Mouse (Mus musculus): ENCODE results near the gene Ceacam18.

Ceacam18 gene

DNA sequence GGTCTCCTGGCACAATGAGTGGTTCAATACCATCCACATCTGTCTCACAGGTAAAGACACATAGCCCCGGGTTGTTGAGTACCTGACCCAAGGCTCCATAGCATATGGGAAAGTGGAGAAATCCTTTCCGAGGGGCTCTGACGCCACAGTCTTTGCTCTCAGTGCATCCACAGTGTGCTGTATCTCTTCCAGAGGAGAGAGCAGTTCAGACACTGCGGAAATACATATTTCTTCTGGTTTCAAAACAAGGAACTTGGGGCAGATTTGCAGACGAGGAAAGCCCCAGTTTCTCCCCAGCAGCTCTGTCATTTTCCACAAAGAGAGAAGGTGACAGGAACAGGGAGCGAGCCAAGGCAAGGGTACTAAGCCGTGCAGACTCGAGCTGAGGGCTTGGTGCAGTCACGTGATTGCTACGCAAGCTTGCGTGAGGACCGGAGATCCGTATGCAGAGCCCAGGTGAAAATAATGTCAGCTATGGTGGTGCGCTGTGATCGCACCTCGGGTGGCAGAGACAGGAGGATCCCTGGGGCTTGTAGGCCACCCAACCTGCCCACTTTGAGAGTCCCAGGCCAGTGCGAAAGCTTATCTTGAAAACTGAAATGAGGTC, 8.6 kb downstream of the Ceacam18 start:
- ChIA-PET CTCF (interaction anchor here in 2 of 4 experiments (0.6 to 2.0 kb wide), 3 partner anchors 8 to 11 kb away, joined by 3 to 8 read pairs (median 3); no protein-coding TSS in a partner anchor), POLR2A (interaction anchor here in 2 of 4 experiments (0.9 to 3.5 kb wide), 10 partner anchors 9 to 63 kb away, joined by 3 to 20 read pairs (median 5); partner anchors contain the start of genes Zfp819 (in 2 of the 2), Ceacam18 (in 1 of the 2) and Zfp719 (in 1 of the 2))

DNA sequence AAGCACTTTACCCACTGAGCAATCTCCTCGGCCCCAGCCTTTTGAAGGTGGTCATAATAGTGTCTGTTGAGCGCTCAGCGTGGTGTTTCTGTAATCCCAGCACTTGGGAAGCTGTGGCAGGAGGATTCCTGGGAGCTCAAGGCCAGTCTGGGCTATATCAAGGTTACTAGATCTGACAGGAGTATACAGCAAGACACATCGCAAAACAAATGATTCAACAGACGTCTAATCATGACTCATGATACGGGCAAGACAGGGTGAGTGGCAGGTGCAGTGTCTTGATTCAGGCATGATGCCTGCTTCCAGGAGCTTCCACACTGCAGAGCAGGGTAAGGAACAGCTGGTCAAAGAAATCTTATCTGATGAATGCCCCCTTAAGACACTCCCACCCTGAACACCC, 18.2 kb downstream of the Ceacam18 start:
- CTCF ChIA-PET = interaction anchor here in 3 of 4 experiments (0.6 to 1.7 kb wide), 4 partner anchors 16 to 260 kb away, joined by 3 to 6 read pairs (median 5); partner anchors contain the start of gene Ctu1 (in 1 of the 3)
- POLR2A ChIA-PET = interaction anchor here in 2 of 4 experiments (0.5 to 2.4 kb wide), 5 partner anchors 10 to 73 kb away, joined by 3 to 9 read pairs (median 5); partner anchors contain the start of gene Zfp719 (in 1 of the 2)

DNA sequence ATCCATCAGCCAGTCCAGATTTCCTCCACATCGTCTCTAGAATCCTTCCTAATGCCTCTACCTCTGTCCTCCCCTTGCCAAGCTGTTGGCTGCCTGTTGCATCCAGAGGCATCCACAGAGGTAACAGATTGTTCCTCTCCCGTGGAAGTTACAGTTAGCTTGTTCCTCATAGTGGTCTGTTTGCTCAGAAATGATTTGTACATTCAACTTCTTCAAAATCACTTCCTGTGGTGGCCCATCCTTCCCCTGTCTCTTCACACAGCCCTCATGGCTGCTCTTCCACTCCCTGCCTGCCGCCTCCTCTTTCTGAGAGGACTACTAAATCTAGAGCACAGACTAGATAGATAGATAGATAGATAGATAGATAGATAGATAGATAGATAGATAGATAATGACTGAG, 20.0 kb downstream of the Ceacam18 start:
- CTCF ChIA-PET = interaction anchor here in 3 of 4 experiments (0.9 to 1.4 kb wide), 3 partner anchors 11 to 17 kb away, joined by 3 to 8 read pairs (median 3); partner anchors contain the start of gene Ctu1 (in 1 of the 3)
- POLR2A ChIA-PET = interaction anchor here in 3 of 4 experiments (0.6 to 2.4 kb wide), 8 partner anchors 9 to 591 kb away, joined by 3 to 9 read pairs (median 6); partner anchors contain the start of gene Ctu1 (in 1 of the 3)

DNA sequence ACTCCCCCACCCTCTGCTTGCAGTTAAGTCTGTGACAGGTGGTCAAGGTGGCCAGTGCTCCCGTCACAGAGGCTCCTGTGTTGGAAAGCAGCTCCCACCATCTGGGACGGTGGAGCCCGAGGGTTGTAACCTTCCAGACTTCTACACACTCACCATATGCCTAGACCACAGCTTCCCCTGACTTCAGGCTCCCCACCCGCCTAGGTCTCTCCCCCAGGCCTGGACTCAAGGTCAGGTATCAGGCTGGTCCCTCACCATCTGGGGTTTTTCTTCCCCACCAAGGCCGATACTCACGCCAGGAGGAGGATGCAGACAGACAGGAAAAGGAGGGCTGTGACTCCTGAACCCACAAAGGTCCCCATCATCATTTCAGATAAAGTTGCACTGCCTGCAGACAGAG, 21.7 kb downstream of the Ceacam18 start:
- POLR2A ChIA-PET = interaction anchor here in 3 of 4 experiments (0.6 to 1.8 kb wide), 4 partner anchors 10 to 209 kb away, joined by 3 to 9 read pairs (median 5); partner anchors contain the start of gene Ctu1 (in 1 of the 3)
- CTCF ChIA-PET = interaction anchor here in 1 of 4 experiments (0.6 kb wide), 1 partner anchor 158 kb away, joined by 3 read pairs; no protein-coding TSS in a partner anchor

DNA sequence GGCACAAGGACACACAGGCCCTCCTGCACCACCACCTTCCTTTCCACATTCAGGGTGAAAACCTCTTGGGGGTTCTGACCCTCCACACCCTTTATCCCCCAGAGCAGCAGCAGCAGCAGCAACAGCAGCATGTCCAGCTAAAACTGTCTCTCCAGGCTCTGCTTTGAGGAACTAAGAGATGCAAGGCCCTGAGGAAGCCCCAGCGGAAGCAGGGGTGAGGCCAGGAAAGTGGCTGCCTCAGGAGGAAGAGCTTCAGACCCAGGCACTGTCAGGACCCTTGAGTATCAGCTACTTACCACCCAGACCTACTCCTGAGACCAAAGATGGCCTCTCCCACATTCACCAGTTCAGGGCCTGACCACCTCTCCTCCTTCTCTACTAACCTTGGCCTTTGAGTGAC, 25.5 kb downstream of the Ceacam18 start, which contains the start of gene Siglece:
Gene Siglece, minus strand, starts transcription at position 160 of the 400 bp plus-strand sequence.
- POLR2A ChIA-PET = interaction anchor here in 1 of 4 experiments (1.4 kb wide), 1 partner anchor 52 kb away, joined by 7 read pairs; the partner anchor contains the start of gene Zfp819
- CTCF ChIA-PET = interaction anchor here in 2 of 4 experiments (1.0 to 1.6 kb wide), 2 partner anchors 9 to 12 kb away, joined by 4 to 5 read pairs; partner anchors contain the start of gene Ctu1 (in 1 of the 2)

DNA sequence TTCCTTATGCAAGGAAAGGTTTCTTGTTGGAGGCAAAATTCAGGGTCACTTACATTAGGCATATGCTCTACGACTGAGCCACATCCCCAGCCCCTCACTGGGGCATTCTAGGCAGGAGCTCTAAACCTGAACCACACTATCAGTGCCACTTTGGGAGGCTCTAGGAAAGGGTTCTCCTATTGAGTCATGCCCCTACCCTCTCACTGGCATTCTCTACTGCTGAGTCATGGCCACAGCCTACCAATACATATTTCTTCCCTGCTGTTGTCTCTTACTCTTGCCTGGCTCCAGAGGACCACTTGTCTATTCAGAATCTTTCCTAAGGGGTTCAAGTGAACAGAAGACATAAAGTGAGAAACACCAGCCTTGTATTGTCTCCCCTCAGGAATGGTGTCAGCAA, 28.3 kb downstream of the Ceacam18 start:
- POLR2A ChIA-PET = interaction anchor here in 1 of 4 experiments (0.6 kb wide), 1 partner anchor 583 kb away, joined by 3 read pairs; the partner anchor contains the start of genes 1700028J19Rik and 2410002F23Rik

DNA sequence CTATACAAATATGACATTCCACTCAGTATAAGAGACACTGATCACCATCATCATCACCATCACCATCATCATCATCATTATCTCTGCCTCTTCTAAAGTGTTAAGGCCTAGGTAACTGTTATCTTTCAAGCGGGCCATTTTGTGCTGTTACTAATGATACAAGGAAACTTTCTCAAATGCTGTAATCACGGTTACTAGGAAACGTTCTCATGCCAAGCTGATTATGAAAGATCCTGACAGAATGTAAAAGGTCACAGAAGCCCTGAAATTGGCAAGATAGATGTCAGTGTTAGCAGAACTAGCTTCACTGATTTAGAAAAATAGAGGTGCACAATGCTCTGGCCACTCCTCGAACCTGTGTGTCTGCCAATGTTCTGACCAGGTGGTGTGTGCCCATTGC, 32.7 kb downstream of the Ceacam18 start:
- POLR2A ChIA-PET = interaction anchor here in 1 of 4 experiments (1.0 kb wide), 1 partner anchor 9 kb away, joined by 3 read pairs; no protein-coding TSS in a partner anchor
- CTCF ChIA-PET = interaction anchor here in 1 of 4 experiments (0.6 kb wide), 1 partner anchor 363 kb away, joined by 3 read pairs; no protein-coding TSS in a partner anchor

More for the DNA sequence above, 28.3 kb downstream of the Ceacam18 start:
- CTCF ChIA-PET = interaction anchor here in 1 of 4 experiments (0.6 kb wide), 1 partner anchor 316 kb away, joined by 4 read pairs; no protein-coding TSS in a partner anchor

DNA sequence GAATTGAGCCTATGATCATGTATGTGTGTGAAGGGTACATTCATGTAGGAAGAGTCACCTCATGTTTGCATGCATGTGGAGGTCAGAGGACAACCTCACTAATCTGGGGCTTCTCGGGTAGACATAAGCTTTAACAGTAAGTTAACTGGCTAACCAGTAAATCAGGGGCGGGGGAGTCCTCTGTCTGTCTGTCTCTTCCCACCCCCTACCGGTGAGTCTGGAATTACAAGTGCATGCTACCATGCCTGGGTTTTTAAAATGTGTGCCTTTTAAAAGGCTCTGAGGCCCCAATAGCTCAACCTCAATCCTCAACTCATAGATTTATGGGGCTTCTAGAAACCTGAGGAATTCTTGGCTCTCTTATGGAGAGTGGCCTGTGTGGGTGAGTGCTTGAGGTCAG, 34.1 kb downstream of the Ceacam18 start:
- ChIA-PET CTCF (interaction anchor here (0.6 to 2.3 kb wide), 15 partner anchors 9 to 895 kb away, joined by 3 to 12 read pairs (median 4); partner anchors contain the start of gene Siglece (in 1 of the 4)), POLR2A (interaction anchor here in 2 of 4 experiments (0.7 to 1.4 kb wide), 5 partner anchors 29 to 1025 kb away, joined by 3 read pairs; no protein-coding TSS in a partner anchor)

DNA sequence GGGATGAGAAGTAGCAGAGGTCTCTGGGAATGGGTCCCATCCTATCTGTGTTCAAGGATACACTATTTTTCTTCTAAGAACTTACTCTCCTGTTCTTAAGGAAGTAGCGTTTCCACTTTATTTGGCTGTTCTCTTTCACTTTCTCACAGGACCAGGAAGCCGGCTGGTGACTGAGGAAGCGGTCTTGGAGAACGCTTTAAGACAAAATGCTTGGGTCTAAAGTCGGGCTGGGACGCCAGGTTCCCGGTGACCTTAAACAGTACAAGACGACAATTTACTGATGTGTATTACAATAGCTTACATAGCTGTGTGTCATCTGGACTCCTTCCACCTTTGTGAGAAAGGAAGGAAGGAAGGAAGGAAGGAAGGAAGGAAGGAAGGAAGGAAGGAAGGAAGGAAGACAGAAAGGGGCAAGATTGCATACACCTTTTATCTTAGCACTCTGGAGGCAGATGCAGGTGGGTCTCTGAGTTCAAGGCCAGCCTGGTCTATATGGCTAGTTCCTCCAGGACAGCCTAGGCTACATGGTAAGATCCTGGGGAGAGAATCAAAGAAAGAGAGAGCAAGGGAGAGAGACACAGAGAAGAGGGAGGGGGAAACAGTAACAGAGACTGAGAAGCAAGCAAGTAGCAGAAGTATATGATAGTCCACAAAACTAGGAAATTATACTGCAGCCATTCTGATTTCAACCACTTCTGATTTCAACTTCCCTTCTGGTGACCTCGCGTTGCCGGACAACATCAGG, 36.7 kb downstream of the Ceacam18 start:
- ChIA-PET POLR2A (interaction anchor here in 3 of 4 experiments (0.6 to 1.5 kb wide), 28 partner anchors 11 to 796 kb away, joined by 3 to 9 read pairs (median 3); partner anchors contain the start of genes Etfb (in 1 of the 3), Gm45233 (in 1 of the 3), Klk10 (in 1 of the 3) and Klk8 (in 1 of the 3)), CTCF (interaction anchor here in 3 of 4 experiments (0.5 to 2.3 kb wide), 12 partner anchors 11 to 1994 kb away, joined by 3 to 9 read pairs (median 4); partner anchors contain the start of genes Klk10 (in 1 of the 3) and Siglece (in 1 of the 3))

DNA sequence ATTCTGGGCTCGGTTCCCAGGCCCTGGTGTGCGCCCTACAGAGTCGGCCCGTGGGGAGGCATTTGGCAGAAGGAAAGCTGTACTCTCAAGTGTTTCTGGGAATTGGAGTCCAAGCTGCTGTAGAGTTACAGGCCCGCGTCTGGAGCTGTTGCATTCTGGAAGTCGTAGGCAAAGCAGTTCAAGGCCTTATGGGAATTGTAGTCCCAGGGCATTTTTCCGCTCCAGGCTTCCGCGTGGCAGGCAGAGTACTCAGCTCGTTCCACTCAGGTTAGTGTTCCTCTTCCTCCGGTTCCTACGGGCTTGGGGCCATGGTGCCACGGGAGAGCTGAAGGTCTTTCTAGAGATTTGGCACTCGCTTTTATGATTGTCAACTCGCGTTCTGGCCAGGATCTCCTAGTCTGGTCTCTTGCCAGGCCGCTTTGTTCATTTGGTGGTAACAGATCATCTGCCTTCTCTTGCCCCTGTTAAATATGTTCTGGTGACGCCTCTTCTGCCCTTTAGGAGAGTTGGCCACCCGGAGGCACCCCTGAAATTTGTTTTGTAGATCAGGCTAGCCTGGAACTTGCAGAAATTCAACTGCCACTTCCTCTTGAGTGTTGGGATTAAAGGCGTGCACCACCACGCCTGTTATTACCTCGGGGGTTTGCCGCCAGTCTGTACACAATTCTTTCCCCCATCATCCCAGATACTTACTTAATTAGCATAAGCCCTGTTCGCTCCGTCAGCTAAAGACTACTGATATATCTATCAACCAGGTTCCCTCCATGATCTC, 37.5 kb downstream of the Ceacam18 start, which contains the start of gene Ctu1:
Gene Ctu1, plus strand, starts transcription at position 208 of the 772 bp plus-strand sequence.
- POLR2A ChIA-PET = interaction anchor here in 3 of 4 experiments (0.6 to 1.5 kb wide), 35 partner anchors 10 to 825 kb away, joined by 3 to 9 read pairs (median 3); partner anchors contain the start of genes Etfb (in 1 of the 3), Fam71e1 (in 1 of the 3), Gm45233 (in 1 of the 3) and Klk10 (in 1 of the 3)

DNA sequence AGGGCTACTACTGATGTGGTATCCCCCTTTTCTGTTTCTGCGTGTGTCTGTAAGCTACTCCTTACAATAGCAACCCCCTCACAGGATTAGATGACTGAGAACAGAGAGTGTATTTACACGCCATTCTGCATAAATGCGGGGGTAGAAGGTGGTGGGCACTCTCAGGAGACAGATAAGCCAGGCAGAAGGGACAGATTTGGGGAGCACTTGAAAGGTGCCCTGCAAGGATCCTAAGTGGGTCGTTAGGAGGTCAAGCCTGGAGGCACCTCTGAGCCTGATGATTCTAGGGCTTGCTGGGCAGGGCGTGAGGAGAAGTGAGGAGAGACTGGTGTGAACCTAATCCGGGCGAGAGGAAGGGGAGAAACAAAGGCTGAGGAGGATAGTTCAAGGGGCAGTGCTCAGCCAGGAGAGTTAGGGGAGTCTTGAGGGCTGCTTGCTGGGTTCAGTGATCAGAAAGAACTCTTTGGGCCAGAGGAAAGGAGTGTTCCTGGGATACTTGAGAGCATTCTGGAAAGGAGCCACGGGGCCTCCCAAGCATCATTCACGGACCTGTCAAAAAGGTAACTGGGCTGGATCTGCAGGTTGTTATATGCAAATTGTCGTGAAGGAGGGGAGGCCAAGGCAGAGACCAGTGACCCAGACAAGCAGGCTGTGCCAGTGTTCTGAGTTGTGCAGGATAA, 38.2 kb downstream of the Ceacam18 start:
- CTCF ChIA-PET = interaction anchor here in 2 of 4 experiments (0.5 to 1.3 kb wide), 4 partner anchors 21 to 950 kb away, joined by 3 to 9 read pairs (median 4); no protein-coding TSS in a partner anchor
- POLR2A ChIA-PET = interaction anchor here in 3 of 4 experiments (0.7 to 1.5 kb wide), 13 partner anchors 10 to 701 kb away, joined by 3 to 7 read pairs (median 3); partner anchors contain the start of genes Etfb (in 1 of the 3), Gm45233 (in 1 of the 3), Klk10 (in 1 of the 3) and Zfp719 (in 1 of the 3)

More for the DNA sequence above, 37.5 kb downstream of the Ceacam18 start, which contains the start of gene Ctu1:
- CTCF ChIA-PET = interaction anchor here (0.5 to 2.3 kb wide), 14 partner anchors 10 to 1994 kb away, joined by 3 to 9 read pairs (median 4); partner anchors contain the start of genes Klk10 (in 1 of the 4) and Siglece (in 1 of the 4)

DNA sequence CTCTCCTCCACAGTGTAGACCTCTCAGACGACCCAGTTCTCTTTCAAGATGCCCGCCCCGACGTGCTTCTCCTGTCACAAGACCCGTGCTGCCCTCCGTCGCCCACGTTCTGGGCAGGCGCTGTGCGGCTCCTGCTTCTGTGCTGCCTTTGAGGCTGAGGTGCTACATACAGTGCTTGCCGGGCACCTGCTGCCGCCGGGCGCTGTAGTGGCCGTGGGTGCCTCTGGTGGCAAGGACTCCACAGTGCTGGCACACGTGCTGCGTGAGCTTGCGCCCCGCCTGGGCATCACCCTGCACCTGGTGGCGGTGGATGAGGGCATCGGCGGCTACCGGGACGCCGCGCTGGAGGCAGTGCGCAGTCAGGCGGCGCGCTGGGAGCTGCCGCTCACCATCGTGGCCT, 40.6 kb downstream of the Ceacam18 start:
- ChIA-PET POLR2A (interaction anchor here in 1 of 4 experiments (0.6 to 2.2 kb wide), 6 partner anchors 10 to 222 kb away, joined by 3 to 11 read pairs (median 4); no protein-coding TSS in a partner anchor), CTCF (interaction anchor here in 2 of 4 experiments (0.6 to 0.9 kb wide), 2 partner anchors 108 to 179 kb away, joined by 3 to 5 read pairs; no protein-coding TSS in a partner anchor)

DNA sequence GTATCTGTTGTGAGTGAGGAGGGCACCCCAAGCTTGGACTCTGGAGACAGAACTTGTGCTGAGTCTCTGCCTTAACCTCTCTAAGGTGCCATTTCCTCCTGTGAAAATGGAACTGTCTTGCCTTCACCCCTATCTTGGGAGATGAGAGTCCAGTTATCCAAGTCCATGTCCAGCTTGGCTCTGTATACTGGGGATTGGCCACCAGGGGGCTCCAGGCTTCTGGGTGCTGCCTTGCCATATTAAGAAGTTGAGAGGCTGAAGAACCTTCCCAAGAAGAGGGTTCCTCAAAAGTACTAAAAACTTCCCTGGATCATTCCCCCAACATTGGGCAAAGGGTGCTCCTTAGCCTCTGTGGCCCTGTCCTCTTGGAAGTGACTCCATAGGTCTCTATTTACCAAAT, 44.0 kb downstream of the Ceacam18 start:
- CTCF ChIA-PET = interaction anchor here in 3 of 4 experiments (0.5 to 1.5 kb wide), 9 partner anchors 19 to 265 kb away, joined by 3 to 8 read pairs (median 3); no protein-coding TSS in a partner anchor
- POLR2A ChIA-PET = no interaction called here

DNA sequence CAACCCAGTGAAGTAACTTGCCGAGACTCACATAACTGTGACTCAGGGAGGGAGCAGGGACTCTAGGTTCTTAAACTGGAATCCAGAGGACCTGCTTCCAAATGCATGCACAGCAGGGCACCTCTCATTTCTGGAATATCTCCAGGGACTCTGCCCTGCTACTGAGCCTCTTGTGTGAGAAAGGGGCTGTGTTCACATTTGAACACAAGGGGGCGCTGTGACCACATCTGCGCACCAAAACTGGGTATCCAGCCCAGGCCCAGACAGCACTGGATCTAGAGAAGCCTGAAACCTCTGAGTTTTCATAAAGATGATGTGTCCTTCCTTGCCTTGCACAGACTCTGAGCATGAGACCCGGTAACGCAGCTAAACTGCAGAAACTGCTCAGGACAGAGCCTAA, 46.5 kb downstream of the Ceacam18 start:
- ChIA-PET CTCF (interaction anchor here in 3 of 4 experiments (0.6 to 2.7 kb wide), 5 partner anchors 100 to 354 kb away, joined by 3 to 17 read pairs (median 5); partner anchors contain the start of gene Klk10 (in 1 of the 3)), POLR2A (interaction anchor here in 1 of 4 experiments (1.1 kb wide), 1 partner anchor 761 kb away, joined by 3 read pairs; no protein-coding TSS in a partner anchor)

DNA sequence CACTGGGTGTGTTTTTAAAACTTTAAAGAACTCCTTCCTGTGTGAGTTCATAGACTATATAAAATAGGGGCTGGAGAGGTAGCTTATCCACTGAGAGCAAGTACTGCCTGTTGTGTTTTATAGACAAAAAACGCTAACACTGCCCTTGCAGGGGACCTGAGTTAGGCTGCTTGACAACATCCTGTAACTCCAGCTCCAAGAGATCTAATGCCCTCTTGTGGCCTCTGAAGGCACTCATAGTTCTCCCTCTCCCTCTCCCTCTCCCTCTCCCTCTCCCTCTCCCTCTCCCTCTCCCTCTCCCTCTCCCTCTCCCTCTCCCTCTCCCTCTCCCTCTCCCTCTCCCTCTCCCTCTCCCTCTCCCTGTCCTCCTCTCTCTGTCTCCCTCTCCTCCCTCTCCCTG, 48.0 kb downstream of the Ceacam18 start:
- POLR2A ChIA-PET = interaction anchor here in 3 of 4 experiments (0.7 to 1.5 kb wide), 4 partner anchors 11 to 369 kb away, joined by 3 to 7 read pairs (median 4); partner anchors contain the start of gene Ctu1 (in 2 of the 3)
- CTCF ChIA-PET = interaction anchor here (0.5 to 2.7 kb wide), 20 partner anchors 11 to 966 kb away, joined by 3 to 17 read pairs (median 3); partner anchors contain the start of genes Ctu1 (in 2 of the 4) and Klk10 (in 1 of the 4)
